Mouse (Mus musculus): ENCODE measurements around the gene Napa. TPM values are rescaled to one million over a fixed set of nuclear protein-coding genes. Genes with fewer than 3 reads are reported as not detected.
A peak's percentile ranks its signal among the peaks of the same experiment; 100 is the strongest.

Gene Napa
- polyA plus RNA-seq (2014; fragmentation: Nextera tagmentation; extraction: Ambion mirVana) = 206 and 208 TPM in 2 replicates

DNA sequence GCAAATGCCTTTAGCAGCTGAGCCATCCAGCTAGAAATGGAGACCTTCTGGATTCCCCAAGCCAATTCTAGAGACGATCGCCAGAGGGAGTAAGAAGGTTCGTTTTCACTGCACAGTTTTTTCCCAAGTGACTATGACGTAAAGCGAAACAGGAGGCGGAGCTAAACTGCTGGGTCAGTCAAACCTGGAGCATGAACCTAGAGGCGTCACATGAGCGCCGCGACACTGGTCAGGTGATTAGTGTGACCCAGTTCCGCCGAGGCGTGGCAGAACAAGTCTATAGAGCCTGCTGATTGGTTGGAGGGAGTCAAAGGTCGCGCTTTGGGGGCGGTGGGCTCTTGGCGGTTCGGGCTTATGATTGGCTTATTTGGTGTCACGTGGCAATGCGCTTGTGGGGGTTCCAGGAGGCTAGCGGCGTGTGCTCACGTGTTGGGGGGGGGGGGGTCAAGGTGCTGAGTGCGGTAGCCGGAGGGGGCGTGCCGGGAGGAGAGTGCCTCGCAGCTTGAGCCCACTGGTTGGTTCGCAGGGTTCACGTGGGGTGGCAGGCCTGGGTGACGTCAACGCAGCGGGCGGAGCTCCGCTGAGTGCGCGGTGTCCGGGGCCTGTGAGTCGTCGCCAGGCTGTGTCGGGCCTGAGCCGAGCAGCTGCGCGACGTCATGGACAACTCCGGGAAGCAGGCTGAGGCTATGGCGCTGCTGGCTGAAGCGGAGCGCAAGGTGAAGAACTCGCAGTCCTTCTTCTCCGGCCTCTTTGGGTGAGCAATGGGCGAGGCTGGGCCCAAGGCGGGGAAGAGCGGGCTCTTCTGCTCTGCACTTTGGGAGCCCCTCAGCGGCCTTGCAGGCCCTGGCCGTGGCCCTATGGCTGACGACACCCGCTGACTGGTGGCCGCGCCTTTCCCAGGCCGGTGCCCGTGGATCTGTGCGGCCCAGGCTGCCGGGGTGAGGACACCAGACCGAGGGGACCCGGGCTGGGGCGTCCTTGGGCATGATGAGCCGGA lies at the start of gene Napa:
TSS of gene Napa (plus strand) at position 438 of the 997 bp plus-strand sequence.
- under 1% methylated on average over 64 of the region's 68 CpGs for WGBS
- Histone ChIP-seq H3K4me2 (ENCODE audit: low read length) (peak within 1 kb of the TSS; percentile 100), H3K9me3 (ENCODE audit: control insufficient read depth, low read length) (no peaks in the 10 kb centered on the region), H3K36me3 (ENCODE audit: control insufficient read depth, insufficient read depth, low read length) (peaks cover 22% of the 10 kb centered on the region), H3K27me3 (replicated peaks; ENCODE audit: control insufficient read depth, insufficient read depth, low read length) (no peaks in the 10 kb centered on the region), H3K9ac (ENCODE audit: low read length) (peak within 1 kb of the TSS; percentile 94), H3K4me1 (replicated peaks; ENCODE audit: control insufficient read depth, insufficient read depth, low read length) (peaks cover 16% of the 10 kb centered on the region), H3K27ac (ENCODE audit: low read depth) (peak within 1 kb of the TSS; percentile 87), H3K4me3 (ENCODE audit: low read depth, low read length) (peak within 1 kb of the TSS; percentile 100)
- ATAC-seq (replicated peaks; ENCODE audit: low FRiP score, low TSS enrichment, low read depth) = peak; percentile 100
- DNase-seq (ENCODE audit: low spot score) = peak; percentile 96

DNA sequence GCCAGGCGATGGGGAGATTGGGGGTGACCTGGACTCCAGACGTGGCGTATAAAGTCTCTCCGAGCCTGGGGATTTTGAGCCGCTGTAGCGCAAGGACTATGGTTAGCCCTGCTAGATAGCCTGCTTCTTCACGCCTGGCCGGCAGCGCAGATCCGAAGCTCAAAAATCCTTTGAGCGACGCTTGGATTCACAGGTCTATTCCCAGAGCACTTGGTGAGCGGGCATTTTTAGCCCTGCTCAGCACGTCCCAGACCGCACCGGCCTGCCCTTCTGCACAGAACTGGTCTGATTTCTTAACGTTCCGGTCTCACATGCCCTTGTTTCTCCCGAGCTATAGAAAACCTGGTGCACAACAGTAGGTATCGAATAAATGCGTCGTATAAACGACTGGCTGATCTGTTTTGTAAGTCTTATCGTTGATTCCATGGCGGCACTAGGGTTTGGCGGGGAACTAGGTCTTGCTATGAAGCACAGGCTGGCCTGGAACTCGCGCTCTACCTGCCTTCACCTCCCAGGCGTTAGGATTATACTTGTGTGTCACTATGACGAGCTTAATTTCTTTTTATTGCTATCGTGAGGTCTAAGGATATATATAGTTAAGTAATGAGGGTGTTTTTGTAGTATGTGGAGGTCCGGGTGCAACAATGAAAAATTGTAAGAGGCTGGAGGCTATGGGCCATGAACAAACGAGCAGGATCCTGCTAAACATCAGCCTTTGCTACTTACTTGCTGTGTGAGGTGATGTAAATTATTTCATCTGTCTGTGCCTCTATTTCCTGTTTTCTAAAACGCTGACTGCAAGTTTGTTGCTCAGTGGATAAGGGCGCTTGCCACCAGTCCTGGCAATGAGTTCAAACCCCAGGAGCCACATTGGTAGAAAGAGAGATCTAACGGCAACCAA lies 49.3 kb upstream of the Napa start:
- Histone ChIP-seq H3K4me2 (ENCODE audit: low read length) (peak overlapping the region; percentile 89), H3K27ac (ENCODE audit: low read depth) (peak overlapping the region; percentile 98), H3K4me1 (replicated peaks; ENCODE audit: control insufficient read depth, insufficient read depth, low read length) (peaks cover 36% of the 10 kb centered on the region), H3K9me3 (ENCODE audit: control insufficient read depth, low read length) (no peaks in the 10 kb centered on the region), H3K4me3 (ENCODE audit: low read depth, low read length) (peak overlapping the region; percentile 95), H3K36me3 (ENCODE audit: control insufficient read depth, insufficient read depth, low read length) (no peaks in the 10 kb centered on the region), H3K9ac (ENCODE audit: low read length) (peak overlapping the region; percentile 71), H3K27me3 (replicated peaks; ENCODE audit: control insufficient read depth, insufficient read depth, low read length) (no peaks in the 10 kb centered on the region)
- ATAC-seq (replicated peaks; ENCODE audit: low FRiP score, low TSS enrichment, low read depth) = peak; percentile 2; the same call in 1 of the 2 replicates
- 7% methylated on average over 36 of the region's 36 CpGs for WGBS
- DNase-seq (ENCODE audit: low spot score) = no peak

DNA sequence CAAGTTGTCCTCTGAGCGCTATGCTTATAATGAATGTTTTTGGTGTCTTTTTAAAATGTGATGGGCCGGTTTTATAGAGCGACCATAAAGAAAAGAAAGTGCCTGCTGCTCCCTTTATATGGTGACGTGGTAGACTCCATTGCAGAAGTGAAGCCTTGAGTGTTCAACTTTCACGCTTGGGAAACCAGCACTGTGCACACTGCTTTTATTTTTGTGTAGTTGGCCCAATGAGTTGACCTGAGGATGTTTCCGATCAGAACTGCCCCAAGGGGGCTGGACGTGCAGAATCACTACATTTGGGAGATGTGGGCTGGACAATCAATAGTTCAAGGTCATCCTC lies 48.7 kb upstream of the Napa start:
- H3K9me3 ChIP-seq (ENCODE audit: control insufficient read depth, low read length) = no peaks in the 10 kb centered on the region
- H3K27me3 ChIP-seq (replicated peaks; ENCODE audit: control insufficient read depth, insufficient read depth, low read length) = no peaks in the 10 kb centered on the region
- WGBS = 74% methylated on average over 7 of the region's 7 CpGs
- H3K36me3 ChIP-seq (ENCODE audit: control insufficient read depth, insufficient read depth, low read length) = no peaks in the 10 kb centered on the region
- H3K4me2 ChIP-seq (ENCODE audit: low read length) = peak overlapping the region; percentile 89
- DNase-seq (ENCODE audit: low spot score) (no peak), ATAC-seq (replicated peaks; ENCODE audit: low FRiP score, low TSS enrichment, low read depth) (no peak)
- H3K27ac ChIP-seq (ENCODE audit: low read depth) = no peak overlapping the region
- peaks cover 30% of the 10 kb centered on the region for H3K4me1 ChIP-seq (replicated peaks; ENCODE audit: control insufficient read depth, insufficient read depth, low read length)
- peak overlapping the region; percentile 95 for H3K4me3 ChIP-seq (ENCODE audit: low read depth, low read length)
- peak overlapping the region; percentile 71; the same call in 1 of the 2 replicates for H3K9ac ChIP-seq (ENCODE audit: low read length)

DNA sequence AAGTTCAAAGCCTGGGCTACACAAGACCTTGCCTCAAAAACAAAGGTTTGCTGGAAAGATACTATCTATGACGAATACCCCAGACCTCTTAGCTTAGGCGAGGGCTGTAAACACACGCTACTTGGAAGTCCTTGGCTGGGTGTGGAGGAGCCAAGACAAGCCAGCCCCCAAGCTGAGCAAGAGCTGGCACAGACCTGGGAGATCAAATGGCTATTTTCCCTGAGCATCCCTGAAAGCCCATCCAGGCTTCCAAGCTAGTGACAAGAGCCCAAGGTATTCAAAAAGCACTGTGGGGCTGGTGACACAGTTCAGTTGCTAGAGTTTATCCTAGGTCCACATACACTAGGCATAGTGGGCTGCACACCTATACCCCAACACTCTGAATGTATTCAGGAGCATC lies 47.7 kb upstream of the Napa start:
- no peak overlapping the region for H3K4me3 ChIP-seq (ENCODE audit: low read depth, low read length)
- DNase-seq (ENCODE audit: low spot score) (no peak), ATAC-seq (replicated peaks; ENCODE audit: low FRiP score, low TSS enrichment, low read depth) (no peak)
- WGBS = 86% methylated on average over 3 of the region's 3 CpGs
- H3K4me2 ChIP-seq (ENCODE audit: low read length) = no peak overlapping the region
- H3K27ac ChIP-seq (ENCODE audit: low read depth) = no peak overlapping the region
- H3K9me3 ChIP-seq (ENCODE audit: control insufficient read depth, low read length) = no peaks in the 10 kb centered on the region
- H3K36me3 ChIP-seq (ENCODE audit: control insufficient read depth, insufficient read depth, low read length) = no peaks in the 10 kb centered on the region
- H3K4me1 ChIP-seq (replicated peaks; ENCODE audit: control insufficient read depth, insufficient read depth, low read length) = peaks cover 26% of the 10 kb centered on the region
- H3K27me3 ChIP-seq (replicated peaks; ENCODE audit: control insufficient read depth, insufficient read depth, low read length) = no peaks in the 10 kb centered on the region
- H3K9ac ChIP-seq (ENCODE audit: low read length) = no peak overlapping the region

DNA sequence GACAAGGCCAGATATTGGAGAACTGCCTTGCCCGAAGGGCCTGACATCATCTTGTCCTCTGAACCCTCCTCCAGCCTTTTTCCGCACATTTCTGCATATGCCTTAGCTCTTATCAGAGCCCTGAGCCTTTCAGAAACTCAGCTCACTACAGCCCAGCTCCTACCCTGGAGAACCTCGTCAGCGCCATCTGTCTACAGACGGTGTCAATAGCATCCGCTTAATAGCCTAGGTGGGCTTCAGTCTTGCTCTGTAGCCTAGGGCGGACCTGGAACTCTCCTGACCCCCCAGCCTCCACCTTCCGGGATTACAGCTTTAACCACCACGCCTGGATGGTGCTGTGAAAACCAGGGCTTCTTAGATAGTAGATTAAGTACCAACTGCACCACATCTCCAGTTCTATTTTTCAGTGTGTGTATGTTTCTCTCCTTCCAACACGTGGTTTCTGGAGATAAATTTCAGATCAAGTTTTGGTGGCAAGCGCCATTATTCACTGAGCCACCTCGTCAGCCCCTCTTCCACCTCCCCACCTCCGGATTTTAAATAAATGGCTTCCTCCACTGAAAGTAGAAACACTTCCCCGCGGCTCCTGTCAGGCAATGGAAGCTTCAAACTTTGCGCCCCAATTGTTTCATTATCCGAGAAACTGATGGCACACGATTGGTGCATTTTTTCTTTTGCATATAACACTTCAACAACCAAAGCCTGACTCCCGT lies 46.2 kb upstream of the Napa start:
- Histone ChIP-seq H3K27ac (ENCODE audit: low read depth) (peak overlapping the region; percentile 84), H3K9me3 (ENCODE audit: control insufficient read depth, low read length) (no peaks in the 10 kb centered on the region), H3K4me1 (replicated peaks; ENCODE audit: control insufficient read depth, insufficient read depth, low read length) (peaks cover 20% of the 10 kb centered on the region; the same call in 1 of the 2 replicates), H3K9ac (ENCODE audit: low read length) (peak overlapping the region; percentile 61), H3K27me3 (replicated peaks; ENCODE audit: control insufficient read depth, insufficient read depth, low read length) (no peaks in the 10 kb centered on the region), H3K36me3 (ENCODE audit: control insufficient read depth, insufficient read depth, low read length) (no peaks in the 10 kb centered on the region), H3K4me2 (ENCODE audit: low read length) (peak overlapping the region; percentile 90), H3K4me3 (ENCODE audit: low read depth, low read length) (peak overlapping the region; percentile 66)
- WGBS = 7% methylated on average over 19 of the region's 19 CpGs
- DNase-seq (ENCODE audit: low spot score) (peak; percentile 89), ATAC-seq (replicated peaks; ENCODE audit: low FRiP score, low TSS enrichment, low read depth) (peak; percentile 10; the same call in 1 of the 2 replicates)

DNA sequence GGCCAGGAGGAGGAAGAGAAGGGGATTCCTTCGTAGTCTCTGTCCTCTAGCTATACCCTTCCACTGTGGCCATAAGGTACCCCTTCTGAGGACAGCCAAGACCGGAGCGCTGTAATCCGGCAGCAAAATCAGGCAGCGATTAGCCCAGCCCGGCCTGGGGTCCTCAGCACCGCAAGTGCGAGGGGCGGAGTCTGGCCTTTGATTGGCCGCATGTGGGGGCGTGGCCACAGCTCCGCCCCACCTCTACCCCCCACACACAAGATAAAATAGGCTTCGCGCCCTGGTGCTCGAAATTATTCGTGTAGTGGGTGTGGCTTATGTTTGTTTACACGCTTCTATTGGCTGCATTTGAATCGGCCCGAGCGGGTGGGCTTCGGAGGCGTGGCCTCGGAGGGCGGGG lies 45.6 kb upstream of the Napa start:
- Histone ChIP-seq H3K4me2 (ENCODE audit: low read length) (peak overlapping the region; percentile 90), H3K9ac (ENCODE audit: low read length) (peak overlapping the region; percentile 61), H3K9me3 (ENCODE audit: control insufficient read depth, low read length) (no peaks in the 10 kb centered on the region), H3K4me1 (replicated peaks; ENCODE audit: control insufficient read depth, insufficient read depth, low read length) (peaks cover 20% of the 10 kb centered on the region; the same call in 1 of the 2 replicates), H3K36me3 (ENCODE audit: control insufficient read depth, insufficient read depth, low read length) (no peaks in the 10 kb centered on the region), H3K27me3 (replicated peaks; ENCODE audit: control insufficient read depth, insufficient read depth, low read length) (no peaks in the 10 kb centered on the region), H3K27ac (ENCODE audit: low read depth) (peak overlapping the region; percentile 84), H3K4me3 (ENCODE audit: low read depth, low read length) (peak overlapping the region; percentile 66)
- peak; percentile 89 for DNase-seq (ENCODE audit: low spot score)
- under 1% methylated on average over 24 of the region's 24 CpGs for WGBS
- peak; percentile 80 for ATAC-seq (replicated peaks; ENCODE audit: low FRiP score, low TSS enrichment, low read depth)

DNA sequence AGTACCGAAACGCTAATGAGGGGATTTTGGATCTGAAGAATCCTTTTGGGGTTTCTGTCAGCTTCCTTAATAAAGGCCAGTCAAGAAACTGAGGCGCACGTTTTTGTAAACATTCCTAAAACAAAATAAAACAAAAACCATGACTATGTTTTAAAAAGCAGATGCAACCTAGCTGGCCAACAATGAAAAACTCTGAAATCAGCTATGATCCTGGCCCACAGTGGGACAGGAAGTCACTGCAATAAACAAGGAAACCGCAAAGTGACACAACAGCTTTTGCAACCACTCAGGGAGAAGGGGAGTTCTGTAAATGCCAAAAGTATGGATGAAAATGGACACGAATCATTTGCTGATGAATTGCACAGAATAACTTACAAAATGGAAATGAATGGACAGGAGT lies 45.2 kb upstream of the Napa start:
- Histone ChIP-seq H3K36me3 (ENCODE audit: control insufficient read depth, insufficient read depth, low read length) (no peaks in the 10 kb centered on the region), H3K27me3 (replicated peaks; ENCODE audit: control insufficient read depth, insufficient read depth, low read length) (no peaks in the 10 kb centered on the region), H3K27ac (ENCODE audit: low read depth) (peak overlapping the region; percentile 84), H3K9ac (ENCODE audit: low read length) (0 out of 2 replicates have a peak overlapping the region, but pooled peaks have one; percentile 16), H3K9me3 (ENCODE audit: control insufficient read depth, low read length) (no peaks in the 10 kb centered on the region), H3K4me1 (replicated peaks; ENCODE audit: control insufficient read depth, insufficient read depth, low read length) (peaks cover 20% of the 10 kb centered on the region; the same call in 1 of the 2 replicates), H3K4me2 (ENCODE audit: low read length) (peak overlapping the region; percentile 90), H3K4me3 (ENCODE audit: low read depth, low read length) (peak overlapping the region; percentile 66)
- ATAC-seq (replicated peaks; ENCODE audit: low FRiP score, low TSS enrichment, low read depth) = no peak
- DNase-seq (ENCODE audit: low spot score) = no peak
- WGBS = 10% methylated on average over 6 of the region's 6 CpGs

DNA sequence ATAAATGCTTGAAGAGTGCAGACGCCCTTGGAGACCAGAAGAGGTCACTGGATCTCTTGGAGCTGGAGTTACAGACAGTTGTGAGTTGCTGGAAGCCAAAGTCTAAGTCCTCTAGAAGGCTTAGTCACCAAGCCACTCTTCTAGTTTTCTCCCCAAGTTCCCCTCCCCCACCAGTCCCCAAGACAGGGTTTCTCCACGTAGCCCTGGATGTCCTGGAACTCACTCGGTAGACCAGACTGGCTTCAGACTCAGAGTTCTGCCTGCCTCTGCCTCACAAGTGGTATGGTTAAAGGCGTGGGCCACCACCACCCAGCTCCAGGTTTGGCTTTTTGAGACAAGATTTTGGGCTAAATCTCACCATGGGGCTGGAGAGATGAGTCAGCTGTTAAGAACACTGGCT lies 43.3 kb upstream of the Napa start:
- Histone ChIP-seq H3K27ac (ENCODE audit: low read depth) (no peak overlapping the region), H3K4me3 (ENCODE audit: low read depth, low read length) (no peak overlapping the region), H3K4me2 (ENCODE audit: low read length) (no peak overlapping the region), H3K4me1 (replicated peaks; ENCODE audit: control insufficient read depth, insufficient read depth, low read length) (peaks cover 11% of the 10 kb centered on the region; the same call in 1 of the 2 replicates), H3K9ac (ENCODE audit: low read length) (no peak overlapping the region), H3K36me3 (ENCODE audit: control insufficient read depth, insufficient read depth, low read length) (no peaks in the 10 kb centered on the region), H3K9me3 (ENCODE audit: control insufficient read depth, low read length) (no peaks in the 10 kb centered on the region), H3K27me3 (replicated peaks; ENCODE audit: control insufficient read depth, insufficient read depth, low read length) (0 out of 2 replicates have a peak, but pooled peaks cover 2% of the 10 kb centered on the region)
- DNase-seq (ENCODE audit: low spot score) = no peak
- WGBS = 54% methylated on average over 4 of the region's 4 CpGs
- ATAC-seq (replicated peaks; ENCODE audit: low FRiP score, low TSS enrichment, low read depth) = no peak
